Mouse (Mus musculus) intestine, postnatal 0 days (tissue): ENCODE data around the gene Negr1. TPM values are rescaled to one million over a fixed set of nuclear protein-coding genes. Genes with fewer than 3 reads are reported as not detected.

Experiments
- ATAC-seq: fragments of 200-750 bp; cut with Nextera tagmentation; 2 replicates; pipeline ENCODE4 v1.8.0; 2017; ENCODE audit warnings: mild to moderate bottlenecking, moderate TSS enrichment, moderate library complexity
- H3K27ac ChIP-seq: fragments of 300-500 bp; sonication (generic); 2 replicates; pipeline ENCODE4 v1.5.1; 2014; ENCODE audit warnings: mild to moderate bottlenecking, low read depth, low read length, moderate library complexity
- H3K27me3 ChIP-seq: fragments of 300-500 bp; sonication (generic); replicated peaks from 2 replicates; pipeline ENCODE4 v1.6.1; 2014; ENCODE audit warnings: low read length, mixed read lengths; ENCODE audit not compliant: control insufficient read depth, insufficient read depth
- H3K36me3 ChIP-seq: fragments of 300-500 bp; sonication (generic); 2 replicates; pipeline ENCODE4 v1.6.1; 2014; ENCODE audit warnings: mild to moderate bottlenecking, moderate library complexity; ENCODE audit not compliant: control insufficient read depth, insufficient read depth
- H3K4me1 ChIP-seq: fragments of 300-500 bp; sonication (generic); replicated peaks from 2 replicates; pipeline ENCODE4 v1.6.1; 2014; ENCODE audit warnings: antibody characterized with exemption, low read length, mixed read lengths; ENCODE audit not compliant: control insufficient read depth, insufficient read depth
- H3K4me2 ChIP-seq: fragments of 300-500 bp; sonication (generic); replicated peaks from 2 replicates; pipeline ENCODE4 v1.6.1; 2014; ENCODE audit warnings: low read depth, mild to moderate bottlenecking, moderate library complexity
- H3K4me3 ChIP-seq: fragments of 300-500 bp; sonication (generic); 2 replicates; pipeline ENCODE4 v1.5.1; 2014; ENCODE audit warnings: low read depth, low read length
- H3K9ac ChIP-seq: fragments of 300-500 bp; sonication (generic); 2 replicates; pipeline ENCODE4 v1.6.1; 2014; ENCODE audit warnings: mild to moderate bottlenecking, low read depth, low read length
- H3K9me3 ChIP-seq: fragments of 300-500 bp; sonication (generic); 2 replicates; pipeline ENCODE4 v1.6.1; 2016; ENCODE audit warnings: mixed run types; ENCODE audit not compliant: control insufficient read depth
- CTCF ChIP-seq: sonication (generic); IDR thresholded peaks from 2 replicates; pipeline ENCODE4 v1.5.1; 2016; ENCODE audit warnings: low read depth, mild to moderate bottlenecking, control low read depth, antibody characterized with exemption, moderate library complexity
- WGBS: fragments of 180-500 bp; shearing (Covaris S2); extraction: QIAGEN DNeasy Blood & Tissue Kit; methylation state at CpG from one replicate; pipeline ENCODE4 v1.1.7; 2014; 5-methylcytosine and 5-hydroxymethylcytosine counted together
- polyA plus RNA-seq: library from polyadenylated mRNA; unstranded; fragments of >200 nt; fragmentation: Nextera tagmentation; extraction: Ambion mirVana; gene quantifications from 2 replicates; pipeline ENCODE4 v1.2.1, GENCODE M21; 2015

Gene Negr1
- polyA plus RNA-seq, 1 experiment from 2014 or later = 2.0 TPM

DNA sequence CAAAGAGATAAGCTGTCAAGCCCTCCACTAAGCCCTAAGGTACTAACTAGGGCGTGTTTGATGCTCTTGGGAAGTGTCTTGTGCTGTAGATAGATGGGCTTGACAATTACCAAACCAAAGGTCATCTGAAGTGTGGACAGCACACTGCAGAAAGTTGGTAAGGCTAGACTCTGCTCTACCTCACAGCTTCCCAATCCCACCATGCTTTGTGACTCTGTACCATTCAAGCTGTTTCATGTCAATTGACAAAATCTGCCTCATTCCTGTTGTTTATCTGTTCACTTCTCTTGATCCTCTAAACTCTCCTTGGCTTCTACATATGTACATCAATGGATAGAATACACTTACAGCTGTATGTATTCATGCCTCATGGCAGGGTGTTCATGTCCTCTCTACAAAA lies 224.8 kb downstream of the Negr1 start:
- no peak overlapping the region for H3K9ac ChIP-seq
- H3K4me2 ChIP-seq = no peak overlapping the region
- H3K27me3 ChIP-seq = no peaks in the 10 kb centered on the region
- H3K4me3 ChIP-seq = no peak overlapping the region
- H3K27ac ChIP-seq = no peak overlapping the region
- 63% methylated on average over 1 of the region's 1 CpGs for WGBS
- no peaks in the 10 kb centered on the region for H3K4me1 ChIP-seq
- no peaks in the 10 kb centered on the region for H3K36me3 ChIP-seq
- H3K9me3 ChIP-seq = no peaks in the 10 kb centered on the region
- no peak for TF ChIP-seq CTCF
- no peak for ATAC-seq

DNA sequence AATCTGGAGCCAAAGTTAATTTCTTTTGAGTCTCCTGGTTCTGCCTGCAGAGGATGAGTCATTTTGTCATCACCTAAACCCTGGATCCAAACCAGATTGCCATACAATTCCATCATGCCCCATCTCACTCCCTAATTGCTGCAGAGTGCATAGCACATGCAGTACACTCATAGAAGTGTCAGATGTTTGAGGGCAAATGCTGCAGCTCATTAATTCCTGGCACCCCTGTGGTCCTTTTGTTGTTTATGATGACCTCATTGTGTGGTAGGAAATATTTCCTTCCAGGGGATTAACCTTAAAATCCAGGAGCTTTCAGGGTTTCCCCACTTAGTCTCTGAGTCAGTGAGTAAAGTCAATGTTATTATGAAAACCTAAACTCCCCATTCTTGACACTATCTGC lies 229.6 kb downstream of the Negr1 start:
- Histone ChIP-seq H3K9ac (no peak overlapping the region), H3K4me3 (no peak overlapping the region), H3K36me3 (no peaks in the 10 kb centered on the region), H3K9me3 (no peaks in the 10 kb centered on the region), H3K27me3 (no peaks in the 10 kb centered on the region), H3K4me2 (no peak overlapping the region), H3K4me1 (no peaks in the 10 kb centered on the region), H3K27ac (no peak overlapping the region)
- ATAC-seq = no peak
- no peak for TF ChIP-seq CTCF

DNA sequence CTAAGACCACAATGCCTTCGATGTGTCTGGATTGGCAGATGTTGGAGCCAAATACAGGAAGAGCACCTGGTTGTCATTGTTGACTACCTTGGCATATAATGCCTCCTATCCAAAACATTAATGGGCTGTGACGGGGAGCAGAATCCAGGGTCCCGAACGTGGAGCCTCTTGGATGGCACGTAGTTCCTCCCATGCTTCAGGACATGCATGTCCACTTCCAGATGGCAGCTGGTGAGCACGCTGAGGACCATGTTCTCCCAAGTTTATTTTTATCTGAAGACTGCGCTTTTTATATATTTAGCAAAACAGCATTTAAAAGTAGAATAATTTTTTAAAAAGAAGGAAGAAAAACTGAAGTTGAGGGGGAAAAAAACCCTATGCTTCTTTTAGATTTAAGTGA lies 231.1 kb downstream of the Negr1 start:
- Histone ChIP-seq H3K4me2 (no peak overlapping the region), H3K27me3 (no peaks in the 10 kb centered on the region), H3K4me3 (no peak overlapping the region), H3K9ac (no peak overlapping the region), H3K36me3 (no peaks in the 10 kb centered on the region), H3K27ac (no peak overlapping the region), H3K9me3 (no peaks in the 10 kb centered on the region), H3K4me1 (no peaks in the 10 kb centered on the region)
- WGBS = 92% methylated on average over 7 of the region's 7 CpGs
- TF ChIP-seq CTCF = no peak
- no peak for ATAC-seq

- Histone ChIP-seq H3K9ac (no peak overlapping the region), H3K36me3 (no peaks in the 10 kb centered on the region), H3K9me3 (no peaks in the 10 kb centered on the region), H3K4me3 (no peak overlapping the region), H3K27ac (no peak overlapping the region), H3K4me2 (no peak overlapping the region), H3K27me3 (no peaks in the 10 kb centered on the region), H3K4me1 (no peaks in the 10 kb centered on the region)
- 93% methylated on average over 4 of the region's 4 CpGs for WGBS
- TF ChIP-seq CTCF = no peak
- no peak for ATAC-seq
These were observed 232.5 kb downstream of the Negr1 start for GRCm38 (mm10) chr3:156794091-156794490.

DNA sequence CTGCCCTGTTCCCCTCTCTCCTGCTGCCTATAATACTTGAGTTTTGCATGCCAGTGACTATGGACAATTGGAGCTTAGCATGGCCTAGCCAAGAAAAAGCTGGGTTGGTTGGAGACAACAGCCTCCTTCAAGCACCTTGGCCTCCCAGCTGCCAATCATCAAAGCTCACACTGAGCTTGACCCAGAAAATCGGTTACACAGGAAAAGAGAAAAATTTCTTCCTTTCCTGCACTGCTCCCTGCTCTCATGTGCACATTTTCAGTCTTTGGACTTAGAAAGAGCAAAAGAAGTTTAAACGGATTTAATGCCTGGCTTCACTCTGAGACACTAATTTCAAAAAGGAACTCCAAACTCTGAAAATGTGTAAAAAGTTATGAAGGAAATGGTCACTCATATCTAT lies 233.0 kb downstream of the Negr1 start:
- Histone ChIP-seq H3K27ac (no peak overlapping the region), H3K4me2 (no peak overlapping the region), H3K27me3 (no peaks in the 10 kb centered on the region), H3K4me1 (no peaks in the 10 kb centered on the region), H3K4me3 (no peak overlapping the region), H3K9ac (no peak overlapping the region), H3K9me3 (no peaks in the 10 kb centered on the region), H3K36me3 (no peaks in the 10 kb centered on the region)
- TF ChIP-seq CTCF = no peak
- ATAC-seq = no peak
- WGBS = 49% methylated on average over 2 of the region's 2 CpGs

DNA sequence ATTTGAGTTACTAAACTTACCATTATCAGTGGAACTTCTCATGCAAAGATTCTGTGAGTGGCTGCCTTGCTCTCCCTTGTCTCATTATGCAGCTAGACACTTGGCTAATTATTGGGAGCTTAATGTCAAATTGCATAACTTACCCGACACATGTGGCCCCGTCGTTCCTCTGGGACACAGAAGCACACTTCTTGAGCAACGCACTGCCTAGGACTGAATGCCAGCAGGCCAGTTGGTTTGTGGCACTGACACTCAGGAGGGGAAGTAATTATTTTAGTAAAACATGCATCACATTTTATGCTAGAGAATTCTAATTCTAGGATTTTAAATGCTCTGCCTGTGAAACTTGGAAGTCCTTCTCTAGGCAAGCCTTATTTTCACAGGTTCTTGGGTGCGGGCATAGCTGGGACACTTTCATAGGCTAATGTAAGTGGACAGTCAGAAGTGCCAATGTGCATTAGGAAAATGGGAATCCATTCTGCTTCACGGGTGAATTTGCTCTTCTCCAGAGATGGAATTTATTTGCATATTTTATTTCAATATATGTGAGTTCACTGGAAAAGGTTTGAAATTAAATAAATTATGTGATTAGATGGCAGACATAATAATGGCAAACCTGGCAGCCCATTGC lies 234.6 kb downstream of the Negr1 start:
- no peak for ATAC-seq
- no peaks in the 10 kb centered on the region for H3K27me3 ChIP-seq
- H3K9ac ChIP-seq = no peak overlapping the region
- no peak overlapping the region for H3K4me3 ChIP-seq
- no peaks in the 10 kb centered on the region for H3K36me3 ChIP-seq
- H3K9me3 ChIP-seq = no peaks in the 10 kb centered on the region
- TF ChIP-seq CTCF = no peak
- no peak overlapping the region for H3K27ac ChIP-seq
- 88% methylated on average over 6 of the region's 6 CpGs for WGBS
- H3K4me2 ChIP-seq = no peak overlapping the region
- no peaks in the 10 kb centered on the region for H3K4me1 ChIP-seq

- ATAC-seq = no peak
- TF ChIP-seq CTCF = no peak
- H3K9me3 ChIP-seq = no peaks in the 10 kb centered on the region
- no peak overlapping the region for H3K27ac ChIP-seq
- H3K36me3 ChIP-seq = no peaks in the 10 kb centered on the region
- no peak overlapping the region for H3K4me2 ChIP-seq
- WGBS = 94% methylated on average over 7 of the region's 7 CpGs
- no peaks in the 10 kb centered on the region for H3K27me3 ChIP-seq
- no peak overlapping the region for H3K4me3 ChIP-seq
- H3K4me1 ChIP-seq = no peaks in the 10 kb centered on the region
- H3K9ac ChIP-seq = no peak overlapping the region
These were observed 237.6 kb downstream of the Negr1 start for GRCm38 (mm10) chr3:156799228-156799627.
